Mouse (Mus musculus) myocyte (in vitro differentiated cells): ENCODE results near the gene Dgki.

Source experiments
- CEBPB ChIP-seq: IDR thresholded peaks from 2 replicates; pipeline ENCODE4 v1.6.1; 2011; ENCODE audit warnings: mild to moderate bottlenecking, moderate library complexity; ENCODE audit not compliant: poor library complexity, insufficient read depth, severe bottlenecking
- MYOD1 ChIP-seq, 3 experiments: IDR thresholded peaks; one replicate each; pipeline ENCODE4 v1.6.1; 2011; ENCODE audit warnings: control low read depth in 2 of 3, low read depth in 2 of 3, mild to moderate bottlenecking in 2 of 3, moderate library complexity in 1 of 3; ENCODE audit not compliant: insufficient read length in 2 of 3, control insufficient read depth in 1 of 3
- POLR2A ChIP-seq: IDR thresholded peaks from one replicate; pipeline ENCODE4 v1.6.1; 2011; ENCODE audit warnings: low read depth, mild to moderate bottlenecking, control low read depth, moderate library complexity; ENCODE audit not compliant: insufficient read length
- USF1 ChIP-seq: IDR thresholded peaks from one replicate; pipeline ENCODE4 v1.6.1; 2011; ENCODE audit warnings: low read depth, mild to moderate bottlenecking, control low read depth, moderate library complexity

DNA sequence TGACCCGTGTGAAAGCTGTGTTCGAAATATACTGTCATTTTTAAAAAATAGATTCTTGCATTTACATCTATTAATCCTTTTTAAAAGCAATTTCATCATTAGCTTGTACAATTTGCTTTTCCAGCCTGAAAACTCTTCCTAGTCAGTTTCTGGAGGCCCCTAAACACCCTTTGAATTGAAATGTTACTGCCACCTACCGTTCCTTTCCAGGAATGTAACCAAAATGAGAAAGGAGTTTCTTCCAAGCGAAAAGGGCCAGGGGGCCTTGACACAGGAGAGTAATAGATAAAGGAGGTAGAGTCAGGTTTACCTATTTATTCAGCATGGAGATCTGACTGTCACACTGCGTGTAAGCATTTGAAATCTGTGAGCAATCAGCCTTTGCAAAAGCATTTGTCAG is 396.2 kb downstream of the Dgki start:
- TF ChIP-seq POLR2A (no peak), USF1 (no peak), MYOD1 (IDR thresholded peaks at IDR 0.05; ENCODE audit: control insufficient read depth in 1 of 3, insufficient read length in 2 of 3, low read depth in 2 of 3) (no peak), CEBPB (no peak)
